Mouse (Mus musculus): ENCODE measurements at regions not wholly inside any gene's neighbourhood (a gene's known extent, or its start where the extent isn't known, plus 50 kb on each side); places are given as distances from the start of the nearest gene placed in this dataset.

DNA sequence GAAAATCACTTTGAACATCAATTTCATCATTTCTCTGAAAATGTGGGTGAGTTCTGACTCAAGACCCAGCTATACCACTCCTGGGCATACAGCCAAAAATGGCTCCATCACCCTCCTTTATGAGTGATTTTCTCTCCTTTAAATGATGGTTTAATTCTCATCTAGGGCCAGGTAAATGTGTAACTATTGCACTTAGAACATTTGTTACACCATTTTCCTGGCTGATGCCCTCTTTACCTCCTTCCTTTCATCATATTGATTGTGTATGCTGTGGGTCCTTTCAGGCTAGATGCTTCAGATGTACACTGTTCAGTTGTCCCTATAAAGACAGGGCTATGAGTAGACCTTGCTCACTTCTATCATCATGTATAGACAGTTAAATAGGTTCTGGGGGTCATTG is 418.4 kb downstream of the Btbd3 start:
- Histone ChIP-seq H3K4me1 (ENCODE audit: control insufficient read depth in 1 of 2, insufficient read depth in 2 of 2, low read length in 2 of 2) (no peaks in the 10 kb centered on the region), H3K79me2 (ENCODE audit: control insufficient read depth, insufficient read depth, low read length, poor library complexity) (no peaks in the 10 kb centered on the region), H3K27me3 (ENCODE audit: control insufficient read depth in 1 of 2, insufficient read depth in 2 of 2, low read length in 2 of 2) (no peaks in the 10 kb centered on the region), H3K27ac (ENCODE audit: control insufficient read depth, low read depth, low read length) (no peak overlapping the region), H3K4me3 (ENCODE audit: control insufficient read depth in 1 of 2, insufficient read depth in 1 of 2, low read depth in 2 of 2, low read length in 2 of 2) (no peak overlapping the region), H3K36me3 (ENCODE audit: control insufficient read depth in 1 of 2, insufficient read depth in 2 of 2, low read length in 2 of 2) (no peaks in the 10 kb centered on the region), H3K9me3 (replicated peaks; ENCODE audit: insufficient read depth, low read length) (no peaks in the 10 kb centered on the region), H3K9ac (ENCODE audit: control insufficient read depth, low read depth, low read length, poor library complexity, severe bottlenecking) (no peak overlapping the region)
- no peak for TF ChIP-seq KAT2A (conservative IDR thresholded peaks at IDR 0.05; ENCODE audit: low read depth, low read length)
- no peak for TF ChIP-seq BHLHE40 (IDR thresholded peaks at IDR 0.05; ENCODE audit: borderline replicate concordance, low read depth, low read length)
- TF ChIP-seq CTCF (IDR thresholded peaks at IDR 0.05 in 2 of 3, conservative IDR thresholded peaks at IDR 0.05 in 1 of 3; ENCODE audit: control insufficient read depth in 1 of 3, insufficient read depth in 1 of 3, low read depth in 2 of 3, low read length in 3 of 3, poor library complexity in 1 of 3, severe bottlenecking in 1 of 3), result no peak
- no peak for TF ChIP-seq USF1 (IDR thresholded peaks at IDR 0.05; ENCODE audit: low read depth, low read length)
- TF ChIP-seq GATA1 (IDR thresholded peaks at IDR 0.05; ENCODE audit: low read depth, low read length), result no peak
- no peak for TF ChIP-seq ZC3H11A (IDR thresholded peaks at IDR 0.05; ENCODE audit: low read depth, low read length)
- no peak for TF ChIP-seq POLR2AphosphoS5 (IDR thresholded peaks at IDR 0.05; ENCODE audit: borderline replicate concordance, low read depth, low read length)
- TF ChIP-seq SMC3 (IDR thresholded peaks at IDR 0.05; ENCODE audit: low read depth, low read length), result no peak
- no peak for DNase-seq (ENCODE audit: low read depth, low spot score)

DNA sequence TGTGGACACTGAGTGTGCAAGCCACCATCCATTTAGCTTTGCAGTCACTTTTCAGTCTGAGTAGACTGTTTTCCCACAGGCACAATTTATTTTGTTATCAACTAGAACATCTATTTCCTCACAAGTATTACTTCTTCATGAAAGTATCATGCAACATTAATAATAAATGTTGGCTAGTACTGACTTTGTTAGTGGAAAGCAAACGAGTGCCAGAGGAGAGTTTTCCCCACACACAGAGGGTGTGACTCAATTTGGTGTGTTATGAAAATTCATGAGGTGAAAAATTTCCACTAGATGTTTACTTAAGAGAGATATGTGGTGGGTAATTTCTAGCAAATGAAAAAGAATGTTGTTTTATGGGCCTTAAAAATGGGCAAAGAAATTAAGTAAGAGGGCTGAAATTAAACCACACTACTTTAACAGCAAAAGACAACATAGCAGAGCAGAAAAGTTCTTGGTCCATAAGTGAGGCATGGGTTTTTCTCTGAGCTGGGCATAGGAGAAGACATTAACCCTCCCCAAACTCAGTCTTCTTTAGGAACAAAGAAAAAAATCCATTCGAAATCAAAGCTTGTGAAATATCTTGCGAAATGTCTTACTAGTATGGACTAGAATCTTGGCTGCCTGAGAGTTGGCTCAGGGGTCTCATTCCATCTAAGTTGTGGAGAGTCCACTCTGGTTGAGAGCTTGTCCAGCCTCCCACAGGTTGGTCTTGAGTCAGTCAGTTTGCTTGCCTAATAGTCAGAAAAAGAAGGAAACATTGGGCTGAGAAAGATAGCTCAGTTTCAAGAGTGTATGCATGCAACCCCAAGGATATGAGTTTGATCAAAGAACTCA is 419.1 kb downstream of the Btbd3 start:
- no peak overlapping the region for H3K9ac ChIP-seq (ENCODE audit: control insufficient read depth, low read depth, low read length, poor library complexity, severe bottlenecking)
- no peak for DNase-seq (ENCODE audit: low read depth, low spot score)
- no peaks in the 10 kb centered on the region for H3K36me3 ChIP-seq (ENCODE audit: control insufficient read depth in 1 of 2, insufficient read depth in 2 of 2, low read length in 2 of 2)
- no peak overlapping the region for H3K27ac ChIP-seq (ENCODE audit: control insufficient read depth, low read depth, low read length)
- TF ChIP-seq RCOR1 (IDR thresholded peaks at IDR 0.05; ENCODE audit: low read depth, low read length) (no peak), MYB (IDR thresholded peaks at IDR 0.05; ENCODE audit: low read depth, low read length) (no peak), JUND (IDR thresholded peaks at IDR 0.05; ENCODE audit: low read depth, low read length) (no peak), CTCF (IDR thresholded peaks at IDR 0.05 in 2 of 3, conservative IDR thresholded peaks at IDR 0.05 in 1 of 3; ENCODE audit: control insufficient read depth in 1 of 3, insufficient read depth in 1 of 3, low read depth in 2 of 3, low read length in 3 of 3, poor library complexity in 1 of 3, severe bottlenecking in 1 of 3) (no peak), ZNF384 (IDR thresholded peaks at IDR 0.05; ENCODE audit: low read depth, low read length) (no peak), POLR2A (IDR thresholded peaks at IDR 0.05; ENCODE audit: control insufficient read depth in 1 of 2, insufficient read depth in 1 of 2, low read depth in 1 of 2, low read length in 2 of 2, poor library complexity in 1 of 2) (no peak), USF1 (IDR thresholded peaks at IDR 0.05; ENCODE audit: low read depth, low read length) (no peak)
- H3K9me3 ChIP-seq (replicated peaks; ENCODE audit: insufficient read depth, low read length), result no peaks in the 10 kb centered on the region
- H3K4me3 ChIP-seq (ENCODE audit: control insufficient read depth in 1 of 2, insufficient read depth in 1 of 2, low read depth in 2 of 2, low read length in 2 of 2), result no peak overlapping the region
- H3K79me2 ChIP-seq (ENCODE audit: control insufficient read depth, insufficient read depth, low read length, poor library complexity), result no peaks in the 10 kb centered on the region
- H3K4me1 ChIP-seq (ENCODE audit: control insufficient read depth in 1 of 2, insufficient read depth in 2 of 2, low read length in 2 of 2), result no peaks in the 10 kb centered on the region
- no peaks in the 10 kb centered on the region for H3K27me3 ChIP-seq (ENCODE audit: control insufficient read depth in 1 of 2, insufficient read depth in 2 of 2, low read length in 2 of 2)
